Mouse (Mus musculus): Measurements from ENCODE around the gene Hfm1. TPM values are rescaled to one million over a fixed set of nuclear protein-coding genes. Genes with fewer than 3 reads are reported as not detected.
A peak's percentile ranks its signal among the peaks of the same experiment; 100 is the strongest.

Gene Hfm1
- total and polyA plus RNA-seq, 3 experiments: not detected

DNA sequence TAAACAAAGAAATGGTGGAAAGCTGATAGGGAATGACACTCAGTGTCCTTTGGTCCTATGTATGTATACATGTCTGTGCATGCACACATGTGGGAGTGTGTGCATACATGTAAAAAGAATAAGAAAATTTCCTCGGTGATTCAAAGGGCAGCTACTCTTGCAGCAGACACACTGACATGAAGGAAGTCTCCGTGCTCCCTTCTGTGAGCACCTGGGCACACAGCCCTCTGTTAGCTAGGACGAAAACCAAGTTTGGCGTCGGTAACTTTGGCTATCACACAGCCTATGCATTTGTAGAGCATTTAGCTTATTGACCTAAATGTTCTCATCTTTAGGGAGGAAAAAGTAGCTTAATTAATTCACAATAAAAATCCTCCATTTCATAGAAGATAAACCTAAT lies 101.4 kb downstream of the Hfm1 start:
- no peak for TF ChIP-seq CTCF (IDR thresholded peaks at IDR 0.05; ENCODE audit: low read depth, low read length)
- TF ChIP-seq TAL1 (conservative IDR thresholded peaks at IDR 0.05; ENCODE audit: low read depth, low read length): no peak
- TF ChIP-seq GATA1 (IDR thresholded peaks at IDR 0.05; ENCODE audit: borderline replicate concordance, low read length): no peak
- TF ChIP-seq GATA2 (IDR thresholded peaks at IDR 0.05; ENCODE audit: borderline replicate concordance, low read depth, low read length): no peak
- TF ChIP-seq POLR2AphosphoS5 (IDR thresholded peaks at IDR 0.05; ENCODE audit: insufficient replicate concordance, low read depth, low read length): no peak
- H3K9me3 ChIP-seq (replicated peaks): no peaks in the 10 kb centered on the region
- no peaks in the 10 kb centered on the region for H3K36me3 ChIP-seq (replicated peaks)
- DNase-seq (ENCODE audit: low spot score): no peak
- no peak overlapping the region for H3K4me3 ChIP-seq (ENCODE audit: low read depth, low read length)
- H3K27me3 ChIP-seq (ENCODE audit: insufficient read depth, low read length): no peaks in the 10 kb centered on the region; the same call in 1 of the 2 replicates
- H3K4me1 ChIP-seq (ENCODE audit: insufficient read depth, low read depth, low read length): no peaks in the 10 kb centered on the region
- no peak for ATAC-seq (ENCODE audit: extremely low read depth, insufficient number of reproducible peaks, low FRiP score, poor library complexity, severe bottlenecking)

DNA sequence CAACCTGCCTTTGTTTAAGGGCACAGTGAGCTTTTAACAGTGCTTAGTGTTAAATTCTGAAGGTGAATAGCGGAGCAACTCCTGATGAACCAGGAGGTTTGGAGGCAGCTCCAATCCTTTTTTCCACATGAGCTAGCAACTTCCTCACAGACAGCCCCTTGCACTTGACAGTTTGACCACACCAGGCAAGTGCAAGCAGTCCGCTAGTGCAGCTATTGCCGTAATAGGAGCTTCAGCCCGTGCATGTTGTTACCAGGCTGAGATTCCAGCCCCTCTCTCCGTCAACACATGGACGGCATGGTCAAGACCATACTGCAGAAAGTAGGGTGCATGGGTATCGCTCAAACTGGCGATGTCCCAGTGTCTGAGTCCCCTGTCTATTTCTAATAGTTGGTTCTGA lies 106.5 kb downstream of the Hfm1 start:
- ATAC-seq (ENCODE audit: extremely low read depth, insufficient number of reproducible peaks, low FRiP score, poor library complexity, severe bottlenecking) (no peak), DNase-seq (ENCODE audit: low spot score) (no peak)
- no peaks in the 10 kb centered on the region for H3K9me3 ChIP-seq (replicated peaks)
- no peaks in the 10 kb centered on the region for H3K36me3 ChIP-seq (replicated peaks)
- H3K4me1 ChIP-seq (ENCODE audit: insufficient read depth, low read depth, low read length): no peaks in the 10 kb centered on the region
- H3K4me3 ChIP-seq (ENCODE audit: low read depth, low read length): no peak overlapping the region
- H3K27me3 ChIP-seq (ENCODE audit: insufficient read depth, low read length): no peaks in the 10 kb centered on the region
- TF ChIP-seq CTCF (IDR thresholded peaks at IDR 0.05; ENCODE audit: low read depth, low read length): no peak

DNA sequence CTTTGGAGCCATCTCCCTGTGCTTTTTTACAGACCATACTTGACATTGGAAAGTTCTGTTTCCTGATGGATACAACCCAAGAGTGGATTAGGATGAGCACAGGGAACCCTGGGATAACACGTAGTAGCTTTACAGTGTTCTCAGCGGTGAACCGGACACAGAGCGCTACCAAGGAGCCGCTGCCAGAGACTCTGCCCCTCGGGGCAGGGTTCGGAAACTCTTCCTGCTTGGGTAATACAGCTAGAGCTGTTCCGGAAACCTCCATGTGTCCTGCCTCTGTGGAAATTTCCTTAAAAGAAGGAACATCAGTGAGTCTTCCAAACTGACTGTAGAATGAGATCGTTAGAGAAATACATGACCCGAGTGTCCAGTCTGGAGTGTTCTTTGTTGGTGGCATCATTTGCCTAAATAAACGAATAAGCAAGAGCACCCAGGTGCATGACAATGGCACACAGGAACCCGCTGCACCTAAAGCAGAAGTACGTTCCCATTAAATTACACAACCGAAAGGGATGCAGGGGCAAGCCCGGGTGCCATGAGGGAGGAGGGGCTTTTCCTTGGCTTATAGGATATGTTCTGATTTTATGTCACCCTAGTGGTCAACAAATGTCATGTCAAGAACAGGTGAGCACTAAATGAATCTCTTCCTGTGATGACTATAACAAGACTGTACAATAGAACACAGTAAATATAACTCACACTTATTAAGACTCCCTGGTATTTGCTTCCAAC lies 110.0 kb downstream of the Hfm1 start:
- no peak for ATAC-seq (ENCODE audit: extremely low read depth, insufficient number of reproducible peaks, low FRiP score, poor library complexity, severe bottlenecking)
- Histone ChIP-seq H3K4me1 (ENCODE audit: insufficient read depth, low read depth, low read length) (no peaks in the 10 kb centered on the region), H3K4me3 (ENCODE audit: low read depth, low read length) (no peak overlapping the region), H3K27me3 (ENCODE audit: insufficient read depth, low read length) (no peaks in the 10 kb centered on the region), H3K9me3 (replicated peaks) (no peaks in the 10 kb centered on the region), H3K36me3 (replicated peaks) (no peaks in the 10 kb centered on the region)
- no peak for DNase-seq (ENCODE audit: low spot score)
- TF ChIP-seq TAL1 (conservative IDR thresholded peaks at IDR 0.05; ENCODE audit: low read depth, low read length) (no peak), POLR2AphosphoS5 (IDR thresholded peaks at IDR 0.05; ENCODE audit: insufficient replicate concordance, low read depth, low read length) (no peak), GATA1 (IDR thresholded peaks at IDR 0.05; ENCODE audit: borderline replicate concordance, low read length) (no peak), GATA2 (IDR thresholded peaks at IDR 0.05; ENCODE audit: borderline replicate concordance, low read depth, low read length) (no peak), CTCF (IDR thresholded peaks at IDR 0.05; ENCODE audit: low read depth, low read length) (no peak)

DNA sequence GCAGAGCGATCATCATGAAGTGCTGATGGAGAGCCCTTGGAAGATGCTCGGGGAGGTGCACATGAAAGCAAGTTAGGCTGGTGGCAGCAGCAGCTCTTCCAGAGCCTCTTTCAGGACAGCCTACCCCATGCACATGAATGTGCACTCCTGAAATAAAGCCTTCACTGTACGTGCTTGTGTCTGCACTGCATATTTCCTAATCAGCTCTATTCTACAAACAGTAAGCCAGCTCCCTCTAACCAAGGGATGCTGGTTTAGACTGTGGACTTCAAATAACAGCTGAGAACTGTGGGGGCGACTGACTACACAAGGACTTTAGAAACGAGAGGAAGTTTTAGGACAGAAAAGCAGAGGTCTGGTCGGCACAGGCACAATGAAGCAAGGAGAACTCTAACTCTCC lies 111.5 kb downstream of the Hfm1 start:
- ATAC-seq (ENCODE audit: extremely low read depth, insufficient number of reproducible peaks, low FRiP score, poor library complexity, severe bottlenecking): no peak
- Histone ChIP-seq H3K27me3 (ENCODE audit: insufficient read depth, low read length) (no peaks in the 10 kb centered on the region), H3K4me1 (ENCODE audit: insufficient read depth, low read depth, low read length) (no peaks in the 10 kb centered on the region)

DNA sequence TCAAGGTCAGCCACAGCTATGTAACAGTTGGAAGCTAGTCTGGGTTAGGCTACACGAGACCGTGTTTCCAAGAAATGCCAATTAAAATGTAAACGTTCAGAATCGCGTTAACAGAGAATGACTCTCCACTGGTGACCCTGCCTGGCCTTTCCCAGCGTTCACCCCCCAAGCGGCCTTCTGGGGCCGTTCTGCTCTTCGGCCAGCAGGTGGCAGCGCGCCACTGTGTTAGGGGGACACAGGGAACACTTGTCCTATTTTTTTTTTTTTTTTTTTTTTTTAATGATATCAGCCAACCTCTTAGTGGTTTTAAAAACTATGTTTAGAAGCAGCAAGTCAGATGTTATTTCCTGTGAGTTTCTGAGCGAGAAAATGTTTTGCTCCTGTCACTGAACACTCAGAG lies 123.0 kb downstream of the Hfm1 start:
- Histone ChIP-seq H3K36me3 (replicated peaks) (no peaks in the 10 kb centered on the region), H3K4me3 (ENCODE audit: low read depth, low read length) (no peak overlapping the region), H3K4me1 (ENCODE audit: insufficient read depth, low read depth, low read length) (peaks cover 5% of the 10 kb centered on the region), H3K27me3 (ENCODE audit: insufficient read depth, low read length) (no peaks in the 10 kb centered on the region), H3K9me3 (replicated peaks) (no peaks in the 10 kb centered on the region)
- DNase-seq (ENCODE audit: low spot score) (peak; percentile 43), ATAC-seq (ENCODE audit: extremely low read depth, insufficient number of reproducible peaks, low FRiP score, poor library complexity, severe bottlenecking) (peak; percentile 19; the same call in 1 of the 2 replicates)
- TF ChIP-seq CTCF (IDR thresholded peaks at IDR 0.05; ENCODE audit: low read depth, low read length): 0 out of 2 replicates have a peak, but pooled peaks have one; percentile 44
- no peak for TF ChIP-seq TAL1 (conservative IDR thresholded peaks at IDR 0.05; ENCODE audit: low read depth, low read length)

More for the DNA sequence above, 111.5 kb downstream of the Hfm1 start:
- DNase-seq (ENCODE audit: low spot score): no peak
- H3K4me3 ChIP-seq (ENCODE audit: low read depth, low read length): no peak overlapping the region
- TF ChIP-seq GATA1 (IDR thresholded peaks at IDR 0.05; ENCODE audit: borderline replicate concordance, low read length) (no peak), TAL1 (conservative IDR thresholded peaks at IDR 0.05; ENCODE audit: low read depth, low read length) (no peak)
- H3K36me3 ChIP-seq (replicated peaks): no peaks in the 10 kb centered on the region
- no peaks in the 10 kb centered on the region for H3K9me3 ChIP-seq (replicated peaks)

DNA sequence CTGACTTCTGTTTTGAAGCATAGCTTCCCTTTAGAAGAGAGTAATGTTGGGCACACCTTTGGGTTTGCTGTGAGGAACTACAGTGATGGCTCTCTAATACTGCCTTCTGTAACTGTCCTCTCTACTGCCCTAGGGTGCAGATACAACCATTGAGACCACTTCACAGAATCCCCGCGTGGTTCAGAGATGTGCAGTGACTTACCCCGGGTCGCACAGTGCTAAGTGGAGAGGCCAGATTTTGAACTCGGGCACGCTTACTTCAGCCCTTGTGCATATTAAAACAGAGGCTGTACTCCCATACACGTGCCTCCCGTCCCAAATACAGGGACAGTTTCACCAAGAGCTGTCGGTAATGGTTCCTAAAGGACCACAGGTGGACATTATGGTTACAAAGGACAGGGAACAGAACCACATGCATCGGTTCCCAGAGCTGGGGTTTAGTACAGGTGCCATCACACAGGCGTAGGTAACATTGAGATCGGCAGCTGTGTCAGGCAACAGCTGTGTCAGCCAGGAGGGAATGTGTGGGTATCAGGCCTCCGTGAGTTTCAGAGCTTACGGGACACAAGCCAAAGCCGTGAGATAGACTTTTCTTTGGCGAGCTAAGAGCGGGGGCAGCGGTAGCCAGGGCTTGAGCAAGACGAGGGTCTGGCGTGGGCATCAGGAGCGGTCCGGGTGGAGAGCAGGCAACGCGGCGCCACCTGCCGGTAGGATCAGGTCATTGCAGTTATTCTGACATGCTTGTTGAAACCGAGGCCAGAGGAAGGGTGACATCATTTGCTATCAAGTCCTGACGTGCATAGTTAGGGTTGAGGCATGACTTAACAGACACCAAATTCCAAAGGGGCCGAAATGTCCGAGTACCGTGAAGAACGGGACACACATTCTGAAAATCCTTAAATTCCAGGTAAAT lies 124.0 kb downstream of the Hfm1 start:
- H3K36me3 ChIP-seq (replicated peaks): no peaks in the 10 kb centered on the region
- no peaks in the 10 kb centered on the region for H3K9me3 ChIP-seq (replicated peaks)
- TF ChIP-seq TAL1 (conservative IDR thresholded peaks at IDR 0.05; ENCODE audit: low read depth, low read length) (no peak), GATA1 (IDR thresholded peaks at IDR 0.05; ENCODE audit: borderline replicate concordance, low read length) (no peak), CTCF (IDR thresholded peaks at IDR 0.05; ENCODE audit: low read depth, low read length) (peak; percentile 94)
- H3K27me3 ChIP-seq (ENCODE audit: insufficient read depth, low read length): no peaks in the 10 kb centered on the region
- H3K4me1 ChIP-seq (ENCODE audit: insufficient read depth, low read depth, low read length): peaks cover 5% of the 10 kb centered on the region
- no peak overlapping the region; the same call in 1 of the 2 replicates for H3K4me3 ChIP-seq (ENCODE audit: low read depth, low read length)
- peak; percentile 68 for DNase-seq (ENCODE audit: low spot score)
- ATAC-seq (ENCODE audit: extremely low read depth, insufficient number of reproducible peaks, low FRiP score, poor library complexity, severe bottlenecking): peak; percentile 62; the same call in 1 of the 2 replicates
